Comparison of ENCODE assay signal across 8 mouse cellular contexts in the genomic region with DNA sequence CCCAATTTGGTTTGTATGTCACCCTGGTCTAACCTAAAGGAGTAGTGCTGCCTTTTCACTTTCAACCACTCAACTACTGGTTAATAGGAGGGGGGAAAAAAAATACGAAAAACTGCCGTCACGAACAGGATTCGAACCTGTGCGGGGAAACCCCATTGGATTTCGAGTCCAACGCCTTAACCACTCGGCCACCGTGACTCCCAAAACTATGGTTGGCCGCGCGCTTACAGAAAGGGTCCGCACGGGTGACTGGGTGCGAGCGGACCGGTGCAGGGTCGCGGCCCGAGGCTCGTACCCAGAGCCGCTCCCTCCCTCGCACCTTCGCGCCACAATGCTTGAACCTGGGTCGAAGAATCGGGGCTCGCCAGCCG. TPM values are rescaled to one million over a fixed set of nuclear protein-coding genes. Genes with fewer than 3 reads are reported as not detected.
DNase-seq lines count a peak whose midpoint lies in the region; ATAC-seq and TF ChIP-seq lines count a peak whose summit lies in the region.

No protein-coding gene starts in this region.

- peak overlapping the region; percentile 87 for H3K4me2 ChIP-seq in limb, embryonic 12.5 days
- peak overlapping the region; percentile 93 for H3K4me2 ChIP-seq in midbrain, embryonic 14.5 days (ENCODE audit: low read length)

- intact Hi-C loops in heart, adult 2 months (cut with DNase I): loop anchor here (2.0 to 5.0 kb wide), 2 partner anchors 82 to 96 kb away; a partner anchor contains a TSS

- TF ChIP-seq POLR2A in heart, adult 2 months (IDR thresholded peaks at IDR 0.05; ENCODE audit: insufficient read depth, low read depth, low read length): no peak
- TF ChIP-seq POLR2A in kidney, adult 2 months (IDR thresholded peaks at IDR 0.05; ENCODE audit: low read depth, low read length): no peak

- peak; percentile 82; the same call in 1 of the 2 replicates for TF ChIP-seq EP300 in heart, adult 2 months (IDR thresholded peaks at IDR 0.05; ENCODE audit: insufficient read depth, low read depth, low read length)

- peak overlapping the region; percentile 98 for H3K27ac ChIP-seq in embryonic facial prominence, embryonic 10.5 days (replicated peaks)
- peak overlapping the region; percentile 95 for H3K27ac ChIP-seq in heart, adult 2 months
- peak overlapping the region; percentile 74 for H3K27ac ChIP-seq in kidney, adult 2 months (ENCODE audit: insufficient read depth, low read depth, low read length)
- H3K27ac ChIP-seq in limb, embryonic 12.5 days: peak overlapping the region; percentile 94
- peak overlapping the region; percentile 97 for H3K27ac ChIP-seq in midbrain, embryonic 14.5 days (replicated peaks; ENCODE audit: low read depth, low read length)

- peak overlapping the region; percentile 97 for H3K9ac ChIP-seq in heart, adult 2 months (ENCODE audit: low read depth, low read length)
- H3K9ac ChIP-seq in limb, embryonic 12.5 days (replicated peaks): peak overlapping the region; percentile 97
- H3K9ac ChIP-seq in midbrain, embryonic 14.5 days (replicated peaks; ENCODE audit: low read length): peak overlapping the region; percentile 99

- H3K9me3 ChIP-seq in embryonic facial prominence, embryonic 10.5 days: no peaks in the 10 kb centered on the region
- no peaks in the 10 kb centered on the region for H3K9me3 ChIP-seq in limb, embryonic 12.5 days
- H3K9me3 ChIP-seq in midbrain, embryonic 14.5 days (ENCODE audit: control insufficient read depth, low read length): no peaks in the 10 kb centered on the region

- peaks cover 25% of the 10 kb centered on the region for H3K36me3 ChIP-seq in embryonic facial prominence, embryonic 10.5 days (replicated peaks)
- H3K36me3 ChIP-seq in heart, adult 2 months (ENCODE audit: control insufficient read depth, insufficient read depth, low read length): peaks cover 2% of the 10 kb centered on the region
- no peaks in the 10 kb centered on the region; the same call in 1 of the 2 replicates for H3K36me3 ChIP-seq in kidney, adult 2 months (ENCODE audit: control insufficient read depth, insufficient read depth, low read length)
- peaks cover 26% of the 10 kb centered on the region for H3K36me3 ChIP-seq in limb, embryonic 12.5 days
- peaks cover 24% of the 10 kb centered on the region for H3K36me3 ChIP-seq in midbrain, embryonic 14.5 days (ENCODE audit: control insufficient read depth, insufficient read depth, low read length)

- H3K27me3 ChIP-seq in embryonic facial prominence, embryonic 10.5 days (replicated peaks; ENCODE audit: low read depth, poor library complexity, severe bottlenecking): peaks cover 12% of the 10 kb centered on the region
- H3K27me3 ChIP-seq in heart, adult 2 months (ENCODE audit: control insufficient read depth, insufficient read depth, low read length): no peaks in the 10 kb centered on the region
- H3K27me3 ChIP-seq in kidney, adult 2 months (replicated peaks; ENCODE audit: control insufficient read depth, insufficient read depth, low read length): no peaks in the 10 kb centered on the region
- H3K27me3 ChIP-seq in limb, embryonic 12.5 days: no peaks in the 10 kb centered on the region
- no peaks in the 10 kb centered on the region for H3K27me3 ChIP-seq in midbrain, embryonic 14.5 days (ENCODE audit: control insufficient read depth, insufficient read depth, low read length)

- TF ChIP-seq CTCF in heart, adult 2 months (IDR thresholded peaks at IDR 0.05): no peak
- TF ChIP-seq CTCF in kidney, adult 2 months (conservative IDR thresholded peaks at IDR 0.05; ENCODE audit: insufficient read depth, insufficient read length, low read depth, low read length): no peak

- H3K79me2 ChIP-seq in heart, adult 2 months (replicated peaks; ENCODE audit: control insufficient read depth, insufficient read depth, low read length): no peaks in the 10 kb centered on the region

- peak overlapping the region; percentile 94 for H3K4me3 ChIP-seq in embryonic facial prominence, embryonic 10.5 days
- peak overlapping the region; percentile 100 for H3K4me3 ChIP-seq in heart, adult 2 months
- H3K4me3 ChIP-seq in kidney, adult 2 months (ENCODE audit: insufficient read depth, low read depth, low read length): peak overlapping the region; percentile 75
- peak overlapping the region; percentile 95 for H3K4me3 ChIP-seq in limb, embryonic 12.5 days (replicated peaks)
- H3K4me3 ChIP-seq in midbrain, embryonic 14.5 days (replicated peaks; ENCODE audit: low read depth, low read length): peak overlapping the region; percentile 90

- WGBS in embryonic facial prominence, embryonic 10.5 days: under 1% methylated on average over 29 of the region's 29 CpGs
- WGBS in heart, adult 2 months: under 1% methylated on average over 28 of the region's 29 CpGs
- under 1% methylated on average over 29 of the region's 29 CpGs for WGBS in kidney, adult 2 months
- 0% methylated on average over 29 of the region's 29 CpGs for WGBS in limb, embryonic 12.5 days
- under 1% methylated on average over 29 of the region's 29 CpGs for WGBS in midbrain, embryonic 14.5 days

- ATAC-seq in cerebellum, adult (ENCODE audit: insufficient number of reproducible peaks, low FRiP score, low TSS enrichment): peak; percentile 60; the same call in 1 of the 2 replicates
- ATAC-seq in limb, embryonic 12.5 days (ENCODE audit: insufficient number of reproducible peaks, insufficient read depth, low FRiP score, low TSS enrichment, low read depth): peak; percentile 71
- peak; percentile 72 for ATAC-seq in midbrain, embryonic 14.5 days (ENCODE audit: low FRiP score, low TSS enrichment)

- DNase-seq in cerebellum, adult 9-11 months: no peak
- peak; percentile 94 for DNase-seq in embryonic facial prominence, embryonic 10.5 days (ENCODE audit: low spot score)
- peak; percentile 88 to 95 for DNase-seq in heart, adult 2 months
- peak; percentile 90 for DNase-seq in kidney, adult 2 months
- DNase-seq in midbrain, embryonic 14.5 days: peak; percentile 92
- DNase-seq in spleen, adult 12 weeks (ENCODE audit: low spot score): peak; percentile 86

- peaks cover 22% of the 10 kb centered on the region for H3K4me1 ChIP-seq in embryonic facial prominence, embryonic 10.5 days
- H3K4me1 ChIP-seq in heart, adult 2 months (ENCODE audit: control insufficient read depth, insufficient read depth, low read length): peaks cover 5% of the 10 kb centered on the region
- H3K4me1 ChIP-seq in kidney, adult 2 months (ENCODE audit: control insufficient read depth, insufficient read depth, low read length): peaks cover 10% of the 10 kb centered on the region
- peaks cover 14% of the 10 kb centered on the region for H3K4me1 ChIP-seq in limb, embryonic 12.5 days (replicated peaks)
- H3K4me1 ChIP-seq in midbrain, embryonic 14.5 days (ENCODE audit: control insufficient read depth, insufficient read depth, low read length): peaks cover 11% of the 10 kb centered on the region

RNA-seq across cellular contexts. Expression of a gene that starts 0.7 kb away (rescaled TPM):
- 77.3 and 85.9 TPM in 2 replicates for polyA plus RNA-seq in embryonic facial prominence, embryonic 10.5 days (2016; fragmentation: Nextera tagmentation; extraction: Ambion mirVana)
- total RNA-seq in heart, adult 2 months (2021): 10 to 100 TPM; 75.5 to 77.6 TPM
- 49.1 and 61.1 TPM in 2 replicates for polyA plus RNA-seq in heart, adult 2 months (2012; rRNA removed)
- 81.3 and 81.4 TPM in 2 replicates for polyA plus RNA-seq in kidney, adult 2 months (2012; rRNA removed)
- 105 and 120 TPM in 2 replicates for polyA plus RNA-seq in limb, embryonic 12.5 days (2016; fragmentation: Nextera tagmentation; extraction: Ambion mirVana)
- polyA plus RNA-seq in midbrain, embryonic 14.5 days (2014; fragmentation: Nextera tagmentation; extraction: Ambion mirVana): 172 and 229 TPM in 2 replicates

RNA-seq across cellular contexts. Expression of a gene that starts 35.6 kb away (rescaled TPM):
- polyA plus RNA-seq in embryonic facial prominence, embryonic 10.5 days (2016; fragmentation: Nextera tagmentation; extraction: Ambion mirVana): 733 and 768 TPM in 2 replicates
- 100 to 1,000 TPM; 242 to 302 TPM for total RNA-seq in heart, adult 2 months (2021)
- 379 and 468 TPM in 2 replicates for polyA plus RNA-seq in heart, adult 2 months (2012; rRNA removed)
- polyA plus RNA-seq in kidney, adult 2 months (2012; rRNA removed): 897 and 1,416 TPM in 2 replicates
- 827 and 868 TPM in 2 replicates for polyA plus RNA-seq in limb, embryonic 12.5 days (2016; fragmentation: Nextera tagmentation; extraction: Ambion mirVana)
- 750 and 787 TPM in 2 replicates for polyA plus RNA-seq in midbrain, embryonic 14.5 days (2014; fragmentation: Nextera tagmentation; extraction: Ambion mirVana)

RNA-seq across cellular contexts. Expression of a gene that starts 40.2 kb away (rescaled TPM):
- 2.3 and 3.1 TPM in 2 replicates for polyA plus RNA-seq in embryonic facial prominence, embryonic 10.5 days (2016; fragmentation: Nextera tagmentation; extraction: Ambion mirVana)
- total RNA-seq in heart, adult 2 months (2021): 1 to 10 TPM; 3.5 to 3.8 TPM
- polyA plus RNA-seq in heart, adult 2 months (2012; rRNA removed): 2.9 and 4.1 TPM in 2 replicates
- 8.4 and 10.6 TPM in 2 replicates for polyA plus RNA-seq in kidney, adult 2 months (2012; rRNA removed)
- 3.2 and 3.4 TPM in 2 replicates for polyA plus RNA-seq in limb, embryonic 12.5 days (2016; fragmentation: Nextera tagmentation; extraction: Ambion mirVana)
- 5.3 and 6.8 TPM in 2 replicates for polyA plus RNA-seq in midbrain, embryonic 14.5 days (2014; fragmentation: Nextera tagmentation; extraction: Ambion mirVana)

RNA-seq across cellular contexts. Expression of a gene that starts 46.9 kb away (rescaled TPM):
- polyA plus RNA-seq in embryonic facial prominence, embryonic 10.5 days (2016; fragmentation: Nextera tagmentation; extraction: Ambion mirVana): 42.1 and 44.6 TPM in 2 replicates
- 10 to 100 TPM; 15.8 to 16.9 TPM for total RNA-seq in heart, adult 2 months (2021)
- polyA plus RNA-seq in heart, adult 2 months (2012; rRNA removed): 12.5 and 17.8 TPM in 2 replicates
- 19.5 and 19.6 TPM in 2 replicates for polyA plus RNA-seq in kidney, adult 2 months (2012; rRNA removed)
- polyA plus RNA-seq in limb, embryonic 12.5 days (2016; fragmentation: Nextera tagmentation; extraction: Ambion mirVana): 42.5 TPM in 2 replicates
- 80.3 and 96.2 TPM in 2 replicates for polyA plus RNA-seq in midbrain, embryonic 14.5 days (2014; fragmentation: Nextera tagmentation; extraction: Ambion mirVana)

RNA-seq across cellular contexts. Expression of a gene that starts 47.0 kb away (rescaled TPM):
- 119 and 129 TPM in 2 replicates for polyA plus RNA-seq in embryonic facial prominence, embryonic 10.5 days (2016; fragmentation: Nextera tagmentation; extraction: Ambion mirVana)
- total RNA-seq in heart, adult 2 months (2021): 10 to 100 TPM; 45.2 to 48.2 TPM
- polyA plus RNA-seq in heart, adult 2 months (2012; rRNA removed): 25.0 and 25.1 TPM in 2 replicates
- 33.2 and 37.8 TPM in 2 replicates for polyA plus RNA-seq in kidney, adult 2 months (2012; rRNA removed)
- polyA plus RNA-seq in limb, embryonic 12.5 days (2016; fragmentation: Nextera tagmentation; extraction: Ambion mirVana): 65.1 and 65.2 TPM in 2 replicates
- 142 and 144 TPM in 2 replicates for polyA plus RNA-seq in midbrain, embryonic 14.5 days (2014; fragmentation: Nextera tagmentation; extraction: Ambion mirVana)
